Mouse (Mus musculus): ENCODE data around the gene Sft2d1. TPM values are rescaled to one million over a fixed set of nuclear protein-coding genes. Genes with fewer than 3 reads are reported as not detected.
A peak's percentile ranks its signal among the peaks of the same experiment; 100 is the strongest.
"Not testable (repeated sequence)": the region's sequence is repeated elsewhere in the genome, so short reads cannot be mapped to it uniquely, and the experiment has no call there.

The Sft2d1 gene
- polyA plus RNA-seq, 1 experiment: 6.2 TPM

DNA sequence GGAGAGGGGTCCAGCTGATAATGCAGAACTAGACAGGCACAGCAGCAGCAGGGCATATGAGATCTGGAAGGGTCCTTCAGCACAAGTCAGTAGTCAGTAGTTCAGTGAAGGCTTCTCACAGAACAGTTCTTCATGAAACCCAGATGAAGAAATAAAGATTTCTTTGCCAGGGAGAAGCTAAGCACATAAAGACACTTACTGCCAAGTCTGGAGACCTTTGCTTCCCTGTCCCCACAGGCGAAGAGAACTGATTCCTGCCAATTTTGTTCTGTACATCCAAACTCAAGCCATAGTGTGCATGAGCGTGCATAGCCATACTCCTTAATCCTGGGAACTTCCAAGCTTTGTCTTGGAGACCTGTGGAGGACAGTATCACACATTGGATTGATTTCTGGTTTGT lies 12.6 kb upstream of the Sft2d1 start:
- Histone ChIP-seq H3K36me3 (ENCODE audit: control insufficient read depth) (peaks cover 19% of the 10 kb centered on the region), H3K4me3 (replicated peaks) (no peak overlapping the region)

DNA sequence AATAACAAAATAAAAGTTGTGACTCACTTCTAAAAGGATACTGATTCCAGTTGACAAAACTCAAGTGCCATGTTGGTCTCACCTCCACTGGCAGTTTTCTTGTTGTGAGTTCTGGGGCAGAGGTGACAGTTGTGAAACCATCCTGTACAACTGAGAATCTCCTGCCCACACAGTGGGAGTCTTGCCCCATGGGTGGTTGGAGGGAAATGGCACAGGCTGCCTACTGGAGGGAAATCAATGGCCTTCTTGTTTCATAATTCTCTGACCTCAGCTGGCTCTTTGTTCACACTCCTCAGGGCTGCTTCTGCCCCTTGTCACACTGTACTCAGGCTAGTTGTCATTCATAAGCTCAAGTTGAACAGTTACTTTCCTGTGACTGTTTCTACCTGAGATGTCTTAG lies 11.4 kb upstream of the Sft2d1 start:
- Histone ChIP-seq H3K36me3 (ENCODE audit: control insufficient read depth) (peaks cover 14% of the 10 kb centered on the region), H3K4me1 (ENCODE audit: control insufficient read depth) (no peaks in the 10 kb centered on the region), H3K9me3 (ENCODE audit: control insufficient read depth, low read length) (no peaks in the 10 kb centered on the region), H3K4me3 (replicated peaks) (no peak overlapping the region), H3K27me3 (ENCODE audit: control insufficient read depth) (no peaks in the 10 kb centered on the region)
- no peak for TF ChIP-seq TAL1 (IDR thresholded peaks at IDR 0.05; ENCODE audit: low read length)
- no peak for TF ChIP-seq GATA1 (IDR thresholded peaks at IDR 0.05; ENCODE audit: low read length)

More for the DNA sequence above, 12.6 kb upstream of the Sft2d1 start:
- TF ChIP-seq TAL1 (IDR thresholded peaks at IDR 0.05; ENCODE audit: low read length): no peak
- TF ChIP-seq GATA1 (IDR thresholded peaks at IDR 0.05; ENCODE audit: low read length): no peak
- H3K27me3 ChIP-seq (ENCODE audit: control insufficient read depth): no peaks in the 10 kb centered on the region
- no peaks in the 10 kb centered on the region for H3K9me3 ChIP-seq (ENCODE audit: control insufficient read depth, low read length)
- H3K4me1 ChIP-seq (ENCODE audit: control insufficient read depth): no peaks in the 10 kb centered on the region

DNA sequence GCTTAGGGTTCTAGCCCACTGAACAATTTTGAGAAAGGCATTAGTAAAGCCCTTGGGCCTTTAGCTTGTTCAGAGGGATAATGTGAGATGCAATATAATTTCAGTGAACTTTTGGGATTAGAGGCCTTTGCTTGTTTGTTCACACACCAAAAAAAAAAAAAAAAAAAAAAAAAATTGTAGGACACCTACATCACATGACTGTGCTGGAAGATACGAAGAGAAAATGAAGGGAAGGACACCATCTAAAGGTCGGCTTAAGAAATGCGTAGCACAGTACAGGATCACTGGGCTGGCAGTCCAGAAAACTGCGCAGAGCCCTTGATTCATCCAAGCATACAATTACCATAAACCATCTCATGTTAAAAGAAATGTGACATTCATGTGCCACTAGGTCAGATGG lies 9.4 kb upstream of the Sft2d1 start:
- H3K36me3 ChIP-seq (ENCODE audit: control insufficient read depth): peaks cover 10% of the 10 kb centered on the region
- no peaks in the 10 kb centered on the region for H3K4me1 ChIP-seq (ENCODE audit: control insufficient read depth)
- H3K4me3 ChIP-seq (replicated peaks): no peak overlapping the region
- TF ChIP-seq TAL1 (IDR thresholded peaks at IDR 0.05; ENCODE audit: low read length): no peak
- no peak for TF ChIP-seq GATA1 (IDR thresholded peaks at IDR 0.05; ENCODE audit: low read length)
- no peaks in the 10 kb centered on the region for H3K9me3 ChIP-seq (ENCODE audit: control insufficient read depth, low read length)
- H3K27me3 ChIP-seq (ENCODE audit: control insufficient read depth): no peaks in the 10 kb centered on the region

DNA sequence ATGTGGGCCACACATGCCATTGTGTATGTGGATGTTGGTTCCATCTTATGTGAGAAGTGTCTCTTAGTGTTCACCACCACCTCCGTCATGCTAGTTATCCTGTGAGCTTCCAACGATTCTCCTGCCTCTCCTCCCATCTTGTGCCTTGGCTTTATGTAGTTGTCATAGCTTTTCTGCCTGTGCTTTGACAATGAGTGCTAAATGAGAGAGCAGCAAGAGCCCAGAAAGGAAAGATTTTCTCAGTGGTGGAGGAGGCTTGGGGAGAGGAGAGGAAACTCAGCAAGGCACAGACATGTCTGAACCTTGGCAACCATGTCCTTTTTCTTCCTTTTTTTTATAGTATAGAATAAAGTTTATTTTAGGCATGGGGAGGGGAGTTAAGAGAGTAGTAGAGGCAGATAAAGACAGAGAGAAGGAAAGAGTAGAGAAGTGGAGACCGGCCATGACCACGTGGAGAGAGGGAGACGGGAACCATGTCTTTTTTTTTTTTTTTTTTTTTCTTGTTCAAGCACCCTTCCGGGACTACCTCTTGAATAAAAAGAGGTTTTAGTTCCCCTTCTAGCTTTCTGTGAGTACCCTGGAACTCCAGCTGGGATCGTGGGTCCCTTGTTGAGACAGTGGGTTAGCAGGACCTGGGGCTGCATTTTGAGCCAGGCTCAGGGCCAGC lies 8.0 kb upstream of the Sft2d1 start:
- Histone ChIP-seq H3K4me1 (ENCODE audit: control insufficient read depth) (no peaks in the 10 kb centered on the region), H3K9me3 (ENCODE audit: control insufficient read depth, low read length) (no peaks in the 10 kb centered on the region), H3K36me3 (ENCODE audit: control insufficient read depth) (peaks cover 5% of the 10 kb centered on the region), H3K27me3 (ENCODE audit: control insufficient read depth) (no peaks in the 10 kb centered on the region), H3K4me3 (replicated peaks) (no peak overlapping the region)
- TF ChIP-seq TAL1 (IDR thresholded peaks at IDR 0.05; ENCODE audit: low read length) (no peak), GATA1 (IDR thresholded peaks at IDR 0.05; ENCODE audit: low read length) (no peak)

DNA sequence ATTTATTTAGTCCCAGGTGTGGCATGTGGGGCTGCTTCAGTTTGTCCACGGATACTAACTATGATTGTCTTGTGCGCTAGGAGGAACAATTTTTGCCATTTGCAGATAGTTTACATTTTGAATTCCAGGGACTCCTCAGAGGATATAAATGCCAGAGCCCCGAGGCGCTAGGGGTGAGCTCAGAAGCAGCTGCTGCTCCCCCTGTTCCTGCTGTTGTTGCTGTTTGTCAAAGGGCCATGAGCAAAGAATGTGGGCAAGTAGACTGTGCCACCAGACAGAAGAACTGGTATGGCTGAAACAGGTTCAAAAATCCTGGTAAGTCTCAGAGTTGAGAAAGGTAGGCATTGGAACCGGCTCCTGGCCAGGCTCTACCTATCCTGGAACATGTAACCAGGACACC lies 7.2 kb upstream of the Sft2d1 start:
- no peak for TF ChIP-seq TAL1 (IDR thresholded peaks at IDR 0.05; ENCODE audit: low read length)
- Histone ChIP-seq H3K36me3 (ENCODE audit: control insufficient read depth) (no peaks in the 10 kb centered on the region), H3K4me1 (ENCODE audit: control insufficient read depth) (no peaks in the 10 kb centered on the region), H3K4me3 (replicated peaks) (no peak overlapping the region), H3K9me3 (ENCODE audit: control insufficient read depth, low read length) (no peaks in the 10 kb centered on the region), H3K27me3 (ENCODE audit: control insufficient read depth) (no peaks in the 10 kb centered on the region)

DNA sequence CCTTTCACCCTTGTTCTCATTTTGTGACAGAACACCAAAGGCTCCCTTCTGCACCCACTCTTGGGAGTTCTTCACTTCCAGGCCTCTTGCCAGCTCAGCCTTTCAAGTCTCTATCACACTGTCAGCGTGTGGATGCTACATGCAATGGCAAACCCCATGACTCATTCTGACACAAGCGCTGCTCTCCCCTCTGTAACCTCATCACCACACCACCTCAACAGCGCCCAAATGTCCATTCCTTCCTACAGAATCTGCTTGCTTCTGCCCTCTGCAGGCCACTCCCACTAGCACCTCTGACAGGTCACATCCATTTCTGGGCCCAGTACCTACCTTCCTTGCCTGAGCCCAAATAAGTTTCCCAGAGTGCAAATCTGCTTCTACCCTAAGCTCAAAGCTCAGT lies 5.1 kb upstream of the Sft2d1 start:
- peaks cover 4% of the 10 kb centered on the region for H3K4me1 ChIP-seq (ENCODE audit: control insufficient read depth)

DNA sequence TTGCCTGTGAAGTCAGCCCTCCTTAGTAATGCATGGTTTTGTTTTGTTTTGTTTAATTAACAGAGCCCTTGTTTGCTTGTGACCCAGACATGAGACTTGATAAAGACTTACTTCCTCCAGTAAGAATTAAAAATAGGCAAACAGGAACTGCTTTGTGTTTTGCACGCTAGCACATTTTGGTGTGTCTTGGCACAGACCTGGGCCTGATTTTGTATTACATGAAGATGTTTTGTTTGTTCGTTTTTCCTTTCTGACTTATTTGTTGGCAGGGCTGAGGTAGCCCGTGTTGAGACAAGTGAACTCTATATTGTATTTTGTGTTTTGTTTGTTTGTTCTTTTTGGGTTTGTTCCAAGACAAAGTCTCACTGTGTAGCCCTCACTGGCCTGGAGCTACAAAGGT lies 849 bp downstream of the Sft2d1 start:
- Histone ChIP-seq H3K4me3 (replicated peaks) (peak overlapping the region; percentile 94), H3K27me3 (ENCODE audit: control insufficient read depth) (no peaks in the 10 kb centered on the region), H3K4me1 (ENCODE audit: control insufficient read depth) (peaks cover 24% of the 10 kb centered on the region), H3K36me3 (ENCODE audit: control insufficient read depth) (peaks cover 8% of the 10 kb centered on the region), H3K9me3 (ENCODE audit: control insufficient read depth, low read length) (no peaks in the 10 kb centered on the region)
- TF ChIP-seq TAL1 (IDR thresholded peaks at IDR 0.05; ENCODE audit: low read length): no peak
- no peak for TF ChIP-seq GATA1 (IDR thresholded peaks at IDR 0.05; ENCODE audit: low read length)

More for the DNA sequence above, 5.1 kb upstream of the Sft2d1 start:
- TF ChIP-seq TAL1 (IDR thresholded peaks at IDR 0.05; ENCODE audit: low read length) (no peak), GATA1 (IDR thresholded peaks at IDR 0.05; ENCODE audit: low read length) (no peak)
- H3K36me3 ChIP-seq (ENCODE audit: control insufficient read depth): no peaks in the 10 kb centered on the region
- H3K27me3 ChIP-seq (ENCODE audit: control insufficient read depth): no peaks in the 10 kb centered on the region
- no peak overlapping the region for H3K4me3 ChIP-seq (replicated peaks)
- H3K9me3 ChIP-seq (ENCODE audit: control insufficient read depth, low read length): no peaks in the 10 kb centered on the region

DNA sequence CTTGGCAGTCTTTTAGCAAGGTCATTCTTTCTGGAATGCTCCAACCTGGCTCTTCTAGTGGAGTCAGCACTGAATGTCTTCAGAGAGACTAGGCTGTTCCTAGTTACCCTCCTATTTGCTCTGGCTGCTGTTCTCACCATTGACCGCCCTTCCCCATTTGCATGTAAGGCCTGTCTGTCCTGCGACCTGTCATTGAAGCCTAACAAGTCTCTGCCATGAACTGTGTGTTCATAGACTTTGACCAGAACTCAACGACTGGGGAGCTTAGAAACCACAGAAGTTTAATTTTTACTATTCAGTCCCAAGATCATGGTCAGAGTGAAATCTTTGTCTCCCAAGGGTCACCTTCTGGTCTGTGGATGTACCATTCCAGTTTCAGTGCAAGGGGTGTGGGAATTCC lies 3.1 kb downstream of the Sft2d1 start:
- Histone ChIP-seq H3K9me3 (ENCODE audit: control insufficient read depth, low read length) (no peaks in the 10 kb centered on the region), H3K4me1 (ENCODE audit: control insufficient read depth) (peaks cover 24% of the 10 kb centered on the region), H3K27me3 (ENCODE audit: control insufficient read depth) (no peaks in the 10 kb centered on the region), H3K36me3 (ENCODE audit: control insufficient read depth) (peaks cover 12% of the 10 kb centered on the region), H3K4me3 (replicated peaks) (no peak overlapping the region)
- no peak for TF ChIP-seq TAL1 (IDR thresholded peaks at IDR 0.05; ENCODE audit: low read length)
- TF ChIP-seq GATA1 (IDR thresholded peaks at IDR 0.05; ENCODE audit: low read length): no peak

DNA sequence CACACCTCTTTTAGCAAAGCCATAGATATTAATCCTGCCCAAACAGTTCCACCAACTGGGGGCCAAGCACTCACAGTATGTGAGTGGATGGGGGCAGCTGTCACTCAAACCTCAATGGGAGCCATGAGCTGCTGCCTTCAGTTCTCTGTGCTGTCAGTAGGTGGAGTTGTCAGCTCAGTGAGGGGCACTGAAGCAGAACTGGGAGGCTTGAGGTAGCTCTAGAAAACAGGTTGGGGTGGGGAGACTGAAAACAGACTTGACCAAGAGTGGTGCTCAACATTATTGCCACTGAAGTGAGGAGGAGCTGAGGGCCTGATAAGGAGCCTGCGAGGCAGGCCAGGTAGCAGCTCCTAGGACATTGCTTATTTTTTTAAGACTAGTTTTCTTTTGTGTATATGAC lies 5.3 kb downstream of the Sft2d1 start:
- no peaks in the 10 kb centered on the region for H3K27me3 ChIP-seq (ENCODE audit: control insufficient read depth)
- peaks cover 19% of the 10 kb centered on the region for H3K4me1 ChIP-seq (ENCODE audit: control insufficient read depth)
- no peak for TF ChIP-seq GATA1 (IDR thresholded peaks at IDR 0.05; ENCODE audit: low read length)
- TF ChIP-seq TAL1 (IDR thresholded peaks at IDR 0.05; ENCODE audit: low read length): no peak
- H3K4me3 ChIP-seq (replicated peaks): no peak overlapping the region
- no peaks in the 10 kb centered on the region for H3K9me3 ChIP-seq (ENCODE audit: control insufficient read depth, low read length)
- H3K36me3 ChIP-seq (ENCODE audit: control insufficient read depth): peaks cover 23% of the 10 kb centered on the region

DNA sequence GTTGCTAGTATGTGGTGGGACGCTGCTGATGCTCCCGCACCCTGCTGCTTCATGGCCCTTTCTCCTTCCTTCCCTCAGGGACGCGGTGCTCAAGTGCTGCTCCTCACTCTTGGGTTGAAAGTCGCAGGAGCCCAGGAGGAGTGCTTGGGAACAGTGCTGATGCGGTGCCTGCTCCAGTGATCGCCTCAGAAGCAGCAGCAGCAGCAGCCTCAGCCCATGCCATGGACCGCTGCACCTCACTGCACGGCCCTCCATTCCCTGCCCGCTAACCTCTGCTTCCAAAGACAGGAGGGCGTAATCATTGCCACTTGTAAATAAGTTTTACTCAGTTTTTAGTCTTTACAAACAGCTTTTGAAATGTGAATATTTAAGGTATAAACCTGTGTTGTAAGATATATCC lies 16.0 kb downstream of the Sft2d1 start:
- not testable (repeated sequence) for H3K9me3 ChIP-seq (ENCODE audit: control insufficient read depth, low read length); H3K4me3 ChIP-seq (replicated peaks); H3K27me3 ChIP-seq (ENCODE audit: control insufficient read depth); H3K4me1 ChIP-seq (ENCODE audit: control insufficient read depth)
- peaks cover 37% of the 10 kb centered on the region for H3K36me3 ChIP-seq (ENCODE audit: control insufficient read depth)

Measured in erythroblast, embryonic 14.5 days (primary cell).